Mouse (Mus musculus) lung, postnatal 0 days (tissue): ENCODE measurements at regions not wholly inside any gene's neighbourhood (a gene's known extent, or its start where the extent isn't known, plus 50 kb on each side); places are given as distances from the start of the nearest gene placed in this dataset.

Source experiments
- ATAC-seq: fragments of 200-750 bp; cut with Nextera tagmentation; 2 replicates; pipeline ENCODE4 v1.8.0; 2017; ENCODE audit warnings: moderate library complexity
- DNase-seq: peaks from one replicate; pipeline ENCODE4 v3.0.0-alpha.2; 2016; ENCODE audit warnings: low spot score
- H3K27ac ChIP-seq: fragments of 300-500 bp; sonication (generic); 2 replicates; pipeline ENCODE4 v1.5.1; 2014; ENCODE audit warnings: antibody characterized with exemption, mild to moderate bottlenecking, low read length, mixed read lengths
- H3K27me3 ChIP-seq: fragments of 300-500 bp; sonication (generic); replicated peaks from 2 replicates; pipeline ENCODE4 v1.6.1; 2014; ENCODE audit warnings: low read length, mixed read lengths; ENCODE audit not compliant: insufficient read depth
- H3K36me3 ChIP-seq: fragments of 300-500 bp; sonication (generic); 2 replicates; pipeline ENCODE4 v1.6.1; 2014; ENCODE audit warnings: low read length, mixed read lengths; ENCODE audit not compliant: insufficient read depth
- H3K4me1 ChIP-seq: fragments of 300-500 bp; sonication (generic); 2 replicates; pipeline ENCODE4 v1.6.1; 2014; ENCODE audit warnings: antibody characterized with exemption, low read depth, low read length, mixed read lengths; ENCODE audit not compliant: insufficient read depth
- H3K4me2 ChIP-seq: fragments of 300-500 bp; sonication (generic); replicated peaks from 2 replicates; pipeline ENCODE4 v1.6.1; 2014; ENCODE audit warnings: low read depth, mild to moderate bottlenecking, low read length, moderate library complexity, mixed read lengths
- H3K4me3 ChIP-seq: fragments of 300-500 bp; sonication (generic); 2 replicates; pipeline ENCODE4 v1.5.1; 2014; ENCODE audit warnings: low read depth, low read length
- H3K9ac ChIP-seq: fragments of 300-500 bp; sonication (generic); replicated peaks from 2 replicates; pipeline ENCODE4 v1.6.1; 2014; ENCODE audit warnings: low read depth, mild to moderate bottlenecking
- H3K9me3 ChIP-seq: fragments of 300-500 bp; sonication (generic); 2 replicates; pipeline ENCODE4 v1.6.1; 2016; ENCODE audit warnings: low read length, mixed read lengths
- CTCF ChIP-seq: IDR thresholded peaks from 2 replicates; pipeline ENCODE4 v1.5.1; 2016; ENCODE audit warnings: antibody characterized with exemption, mild to moderate bottlenecking
- EP300 ChIP-seq: IDR thresholded peaks from 2 replicates; pipeline ENCODE4 v1.6.1; 2016; ENCODE audit warnings: antibody characterized with exemption, mild to moderate bottlenecking, control low read depth
- WGBS: fragments of 180-500 bp; shearing (Covaris S2); extraction: QIAGEN DNeasy Blood & Tissue Kit; methylation state at CpG from one replicate; pipeline ENCODE4 v1.1.7; 2014; 5-methylcytosine and 5-hydroxymethylcytosine counted together

GRCm38 (mm10) chr16:47938000-47938399, 345.5 kb upstream of the Dppa4 start:
- Histone ChIP-seq H3K27me3 (no peaks in the 10 kb centered on the region), H3K4me1 (no peaks in the 10 kb centered on the region), H3K4me2 (no peak overlapping the region), H3K9me3 (no peaks in the 10 kb centered on the region), H3K27ac (no peak overlapping the region), H3K9ac (no peak overlapping the region), H3K36me3 (no peaks in the 10 kb centered on the region), H3K4me3 (no peak overlapping the region)
- WGBS, result 68% methylated on average over 2 of the region's 2 CpGs
- DNase-seq, result no peak
- TF ChIP-seq EP300 (no peak), CTCF (no peak)
- no peak for ATAC-seq
